Mouse (Mus musculus) forebrain, embryonic 12.5 days (tissue): ENCODE measurements around the gene Wnt7a. TPM values are rescaled to one million over a fixed set of nuclear protein-coding genes. Genes with fewer than 3 reads are reported as not detected.
A peak's percentile ranks its signal among the peaks of the same experiment; 100 is the strongest.

Source experiments
- ATAC-seq: fragments of 200-750 bp; cut with Nextera tagmentation; 2 replicates; pipeline ENCODE4 v1.8.0; 2017; ENCODE audit warnings: moderate TSS enrichment; ENCODE audit not compliant: low FRiP score
- H3K27ac ChIP-seq: fragments of 300-500 bp; sonication (generic); 2 replicates; pipeline ENCODE4 v1.5.1; 2016; ENCODE audit warnings: mild to moderate bottlenecking
- H3K27me3 ChIP-seq: fragments of 300-500 bp; sonication (generic); 2 replicates; pipeline ENCODE4 v1.6.1; 2016; ENCODE audit warnings: mild to moderate bottlenecking
- H3K36me3 ChIP-seq: fragments of 300-500 bp; sonication (generic); replicated peaks from 2 replicates; pipeline ENCODE4 v1.6.1; 2016; ENCODE audit warnings: mild to moderate bottlenecking
- H3K4me1 ChIP-seq: fragments of 300-500 bp; sonication (generic); 2 replicates; pipeline ENCODE4 v1.6.1; 2016
- H3K4me2 ChIP-seq: fragments of 300-500 bp; sonication (generic); 2 replicates; pipeline ENCODE4 v1.6.1; 2016; ENCODE audit warnings: mild to moderate bottlenecking, moderate library complexity
- H3K4me3 ChIP-seq: fragments of 300-500 bp; sonication (generic); replicated peaks from 2 replicates; pipeline ENCODE4 v1.5.1; 2016; ENCODE audit warnings: mild to moderate bottlenecking
- H3K9ac ChIP-seq: fragments of 300-500 bp; sonication (generic); 2 replicates; pipeline ENCODE4 v1.6.1; 2016; ENCODE audit warnings: mild to moderate bottlenecking
- H3K9me3 ChIP-seq: fragments of 300-500 bp; sonication (generic); 2 replicates; pipeline ENCODE4 v1.6.1; 2016
- whole genome bisulfite sequencing: fragments of 180-500 bp; shearing (Covaris S2); methylation state at CpG from one replicate; pipeline ENCODE4 v1.1.7; 2016; 5-methylcytosine and 5-hydroxymethylcytosine counted together
- polyA plus RNA-seq: library from polyadenylated mRNA; unstranded; fragments of >200 nt; fragmentation: Nextera tagmentation; extraction: Ambion mirVana; gene quantifications from 2 replicates; pipeline ENCODE4 v1.2.1, GENCODE M21; 2016

The Wnt7a gene
- polyA plus RNA-seq, 1 experiment from 2014 or later = 16.0 TPM

DNA sequence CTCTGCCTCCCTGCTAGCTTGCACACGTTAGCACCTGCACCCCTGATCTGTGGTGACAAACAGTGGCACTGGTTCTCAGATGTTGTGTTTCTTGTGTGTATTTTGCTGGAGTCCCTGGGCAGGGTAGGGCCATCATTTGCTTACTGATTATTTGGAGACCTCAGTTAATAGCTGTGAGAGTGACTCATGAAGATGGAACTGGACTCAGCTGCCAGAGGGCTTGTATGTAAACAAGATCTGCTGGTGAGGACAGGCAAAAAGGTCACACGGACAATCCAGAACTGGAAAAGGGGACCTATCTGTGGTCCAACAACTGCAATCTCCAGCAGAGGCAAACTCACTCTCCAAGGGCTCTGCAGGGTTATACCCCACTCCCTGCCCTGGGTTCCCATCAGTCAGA is 52.8 kb downstream of the Wnt7a start:
- 79% methylated on average over 2 of the region's 2 CpGs for WGBS
- no peak overlapping the region for H3K9ac ChIP-seq
- no peak overlapping the region for H3K27ac ChIP-seq
- no peaks in the 10 kb centered on the region for H3K27me3 ChIP-seq
- H3K4me2 ChIP-seq = no peak overlapping the region
- no peak overlapping the region for H3K4me3 ChIP-seq
- no peak for ATAC-seq
- peaks cover 5% of the 10 kb centered on the region; the same call in 1 of the 2 replicates for H3K4me1 ChIP-seq
- peaks cover 7% of the 10 kb centered on the region; the same call in 1 of the 2 replicates for H3K36me3 ChIP-seq
- no peaks in the 10 kb centered on the region for H3K9me3 ChIP-seq

- WGBS = 83% methylated on average over 13 of the region's 13 CpGs
- no peak overlapping the region for H3K27ac ChIP-seq
- no peak overlapping the region for H3K9ac ChIP-seq
- no peaks in the 10 kb centered on the region for H3K9me3 ChIP-seq
- H3K4me2 ChIP-seq = no peak overlapping the region
- H3K36me3 ChIP-seq = 0 out of 2 replicates have a peak, but pooled peaks cover 2% of the 10 kb centered on the region
- no peak overlapping the region for H3K4me3 ChIP-seq
- H3K4me1 ChIP-seq = peaks cover 5% of the 10 kb centered on the region; the same call in 1 of the 2 replicates
- H3K27me3 ChIP-seq = no peaks in the 10 kb centered on the region
- no peak for ATAC-seq
Observed at GRCm38 (mm10) chr6:91357238-91357876, 53.8 kb downstream of the Wnt7a start.

- no peak overlapping the region for H3K4me3 ChIP-seq
- no peaks in the 10 kb centered on the region for H3K27me3 ChIP-seq
- H3K36me3 ChIP-seq = no peaks in the 10 kb centered on the region
- WGBS = 47% methylated on average over 9 of the region's 9 CpGs
- H3K9me3 ChIP-seq = no peaks in the 10 kb centered on the region
- ATAC-seq = no peak
- no peak overlapping the region for H3K9ac ChIP-seq
- H3K4me2 ChIP-seq = no peak overlapping the region
- no peak overlapping the region for H3K27ac ChIP-seq
- H3K4me1 ChIP-seq = peaks cover 52% of the 10 kb centered on the region
Observed at GRCm38 (mm10) chr6:91349620-91350019, 61.5 kb downstream of the Wnt7a start.

DNA sequence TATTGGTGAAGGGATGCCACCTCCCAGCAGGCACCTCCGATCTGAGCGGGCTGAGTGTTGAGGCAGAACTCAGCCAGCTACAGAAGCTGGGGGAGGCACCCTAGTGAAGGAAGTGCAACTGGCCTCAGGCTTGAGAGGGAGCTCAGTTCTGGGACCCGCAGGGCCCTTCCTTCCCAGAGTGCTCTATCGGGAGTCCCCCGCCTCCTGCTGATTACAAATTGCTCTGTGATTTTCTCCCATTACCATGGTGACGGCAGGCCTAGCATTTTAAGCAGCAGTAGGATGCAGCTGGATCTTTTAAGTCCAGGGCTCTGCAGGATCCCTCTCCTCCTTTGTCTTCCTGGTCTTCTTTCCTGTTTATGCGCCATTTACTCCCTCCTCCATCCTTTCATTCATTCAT is 63.4 kb downstream of the Wnt7a start:
- peak; percentile 82 for ATAC-seq
- H3K36me3 ChIP-seq = no peaks in the 10 kb centered on the region
- no peak overlapping the region for H3K4me3 ChIP-seq
- H3K9ac ChIP-seq = no peak overlapping the region
- peaks cover 65% of the 10 kb centered on the region for H3K4me1 ChIP-seq
- H3K4me2 ChIP-seq = peak overlapping the region; percentile 8; the same call in 1 of the 2 replicates
- H3K9me3 ChIP-seq = no peaks in the 10 kb centered on the region
- peak overlapping the region; percentile 94 for H3K27ac ChIP-seq
- WGBS = 5% methylated on average over 7 of the region's 7 CpGs
- H3K27me3 ChIP-seq = no peaks in the 10 kb centered on the region

GRCm38 (mm10) chr6:91346906-91347156 is 64.3 kb downstream of the Wnt7a start:
- no peak overlapping the region for H3K4me2 ChIP-seq
- no peaks in the 10 kb centered on the region for H3K9me3 ChIP-seq
- no peak overlapping the region; the same call in 1 of the 2 replicates for H3K9ac ChIP-seq
- 7% methylated on average over 3 of the region's 3 CpGs for WGBS
- no peak for ATAC-seq
- H3K4me1 ChIP-seq = peaks cover 65% of the 10 kb centered on the region
- no peaks in the 10 kb centered on the region for H3K27me3 ChIP-seq
- H3K27ac ChIP-seq = peak overlapping the region; percentile 94
- no peaks in the 10 kb centered on the region for H3K36me3 ChIP-seq
- no peak overlapping the region for H3K4me3 ChIP-seq

- H3K9ac ChIP-seq = no peak overlapping the region; the same call in 1 of the 2 replicates
- H3K4me2 ChIP-seq = peak overlapping the region; percentile 25
- 12% methylated on average over 10 of the region's 10 CpGs for WGBS
- no peaks in the 10 kb centered on the region for H3K9me3 ChIP-seq
- H3K27ac ChIP-seq = peak overlapping the region; percentile 94
- ATAC-seq = peak; percentile 76
- no peaks in the 10 kb centered on the region for H3K36me3 ChIP-seq
- H3K27me3 ChIP-seq = no peaks in the 10 kb centered on the region
- peaks cover 65% of the 10 kb centered on the region for H3K4me1 ChIP-seq
- no peak overlapping the region for H3K4me3 ChIP-seq
Observed at GRCm38 (mm10) chr6:91346071-91346905, 64.9 kb downstream of the Wnt7a start.

DNA sequence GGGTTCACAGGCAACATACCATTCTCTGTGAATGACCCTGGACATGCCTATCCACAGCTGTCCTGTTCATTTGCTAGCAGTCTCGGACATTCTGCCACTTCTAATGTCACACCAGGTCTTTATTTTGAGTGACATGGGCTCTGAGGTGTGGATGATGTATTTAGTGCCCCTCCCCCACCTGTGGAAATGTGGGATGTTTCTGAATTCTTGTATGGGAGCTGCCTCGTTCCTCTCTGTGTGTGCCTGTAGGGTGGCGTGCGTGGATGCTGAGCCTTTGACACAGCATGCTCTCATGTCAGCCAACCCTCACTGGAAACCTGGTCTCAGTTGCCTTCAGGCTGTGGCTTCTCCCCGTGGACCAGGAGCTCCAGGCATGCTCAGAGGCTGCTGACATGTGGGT is 66.1 kb downstream of the Wnt7a start:
- Histone ChIP-seq H3K9me3 (no peaks in the 10 kb centered on the region), H3K4me3 (no peak overlapping the region), H3K27ac (peak overlapping the region; percentile 94), H3K4me2 (no peak overlapping the region), H3K27me3 (no peaks in the 10 kb centered on the region), H3K4me1 (peaks cover 65% of the 10 kb centered on the region), H3K9ac (no peak overlapping the region), H3K36me3 (no peaks in the 10 kb centered on the region)
- WGBS = 27% methylated on average over 5 of the region's 5 CpGs
- ATAC-seq = no peak

- Histone ChIP-seq H3K27ac (peak overlapping the region; percentile 46; the same call in 1 of the 2 replicates), H3K27me3 (no peaks in the 10 kb centered on the region), H3K4me2 (no peak overlapping the region), H3K4me3 (no peak overlapping the region), H3K9ac (no peak overlapping the region), H3K4me1 (peaks cover 18% of the 10 kb centered on the region), H3K36me3 (no peaks in the 10 kb centered on the region), H3K9me3 (no peaks in the 10 kb centered on the region)
- WGBS = 76% methylated on average over 8 of the region's 8 CpGs
- ATAC-seq = 0 out of 2 replicates have a peak, but pooled peaks have one; percentile 37
Observed at GRCm38 (mm10) chr6:91339612-91340246, 71.4 kb downstream of the Wnt7a start.

GRCm38 (mm10) chr6:91335470-91335869 is 75.7 kb downstream of the Wnt7a start:
- ATAC-seq = no peak

DNA sequence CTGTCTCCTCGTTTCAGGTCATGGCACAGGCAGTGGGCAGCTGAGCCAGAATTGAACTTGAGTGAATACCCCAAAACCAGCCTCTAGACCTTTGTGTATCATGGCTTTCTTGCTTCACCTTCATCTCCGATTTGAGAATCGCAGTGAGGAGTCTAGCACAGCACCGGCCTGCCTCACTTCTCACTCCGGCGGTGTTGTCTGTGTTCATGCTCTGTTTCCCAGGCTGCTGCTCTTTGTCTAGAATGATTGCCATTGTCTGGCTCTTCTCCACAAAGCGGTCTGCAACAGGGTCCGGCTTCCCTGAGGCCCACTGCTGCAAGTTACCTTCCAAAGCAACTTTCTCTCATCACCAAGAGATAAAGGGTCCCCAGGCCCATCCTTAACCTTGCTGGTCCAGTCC is 79.3 kb downstream of the Wnt7a start:
- H3K9me3 ChIP-seq = no peaks in the 10 kb centered on the region
- H3K4me2 ChIP-seq = no peak overlapping the region
- no peak for ATAC-seq
- no peaks in the 10 kb centered on the region for H3K27me3 ChIP-seq
- 80% methylated on average over 8 of the region's 8 CpGs for WGBS
- H3K4me3 ChIP-seq = no peak overlapping the region
- H3K4me1 ChIP-seq = peaks cover 7% of the 10 kb centered on the region; the same call in 1 of the 2 replicates
- no peak overlapping the region for H3K27ac ChIP-seq
- H3K36me3 ChIP-seq = no peaks in the 10 kb centered on the region
- no peak overlapping the region for H3K9ac ChIP-seq

More at GRCm38 (mm10) chr6:91335470-91335869, 75.7 kb downstream of the Wnt7a start:
- no peaks in the 10 kb centered on the region for H3K9me3 ChIP-seq
- H3K4me1 ChIP-seq = peaks cover 10% of the 10 kb centered on the region
- 71% methylated on average over 1 of the region's 1 CpGs for WGBS
- no peak overlapping the region for H3K27ac ChIP-seq
- H3K4me2 ChIP-seq = no peak overlapping the region
- H3K36me3 ChIP-seq = no peaks in the 10 kb centered on the region
- H3K4me3 ChIP-seq = no peak overlapping the region
- H3K9ac ChIP-seq = no peak overlapping the region
- H3K27me3 ChIP-seq = no peaks in the 10 kb centered on the region

GRCm38 (mm10) chr6:91325556-91325955 is 85.6 kb downstream of the Wnt7a start:
- Histone ChIP-seq H3K4me1 (peaks cover 23% of the 10 kb centered on the region), H3K36me3 (no peaks in the 10 kb centered on the region), H3K4me2 (no peak overlapping the region), H3K9me3 (no peaks in the 10 kb centered on the region), H3K27me3 (no peaks in the 10 kb centered on the region), H3K4me3 (no peak overlapping the region), H3K9ac (no peak overlapping the region), H3K27ac (peak overlapping the region; percentile 67; the same call in 1 of the 2 replicates)
- WGBS = 86% methylated on average over 4 of the region's 4 CpGs
- ATAC-seq = no peak

DNA sequence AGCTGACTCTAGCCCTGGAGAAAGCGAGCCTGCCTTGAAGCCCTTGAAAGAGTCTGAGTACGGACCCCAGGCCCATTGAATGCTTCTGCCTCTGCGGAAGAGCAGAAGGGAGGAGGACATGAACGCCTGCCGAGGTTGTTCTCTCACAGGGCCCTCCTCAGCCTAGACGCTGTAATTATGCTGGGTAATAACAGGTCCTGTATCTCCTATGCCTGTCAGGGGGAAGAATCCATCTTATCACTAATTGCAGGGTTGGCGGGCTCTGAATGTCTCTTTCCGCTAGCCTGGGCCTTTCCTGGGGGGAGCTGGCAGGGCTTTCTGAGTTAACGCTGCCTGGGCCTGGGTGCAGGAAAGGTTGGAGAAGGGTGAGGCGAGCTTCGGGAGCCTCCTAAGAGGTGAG is 86.4 kb downstream of the Wnt7a start:
- Histone ChIP-seq H3K27ac (peak overlapping the region; percentile 67), H3K9ac (no peak overlapping the region), H3K4me3 (no peak overlapping the region), H3K36me3 (no peaks in the 10 kb centered on the region), H3K9me3 (no peaks in the 10 kb centered on the region), H3K27me3 (no peaks in the 10 kb centered on the region), H3K4me2 (no peak overlapping the region), H3K4me1 (peaks cover 23% of the 10 kb centered on the region)
- ATAC-seq = peak; percentile 25; the same call in 1 of the 2 replicates
- WGBS = 61% methylated on average over 11 of the region's 11 CpGs
